Mouse (Mus musculus): ENCODE results near the gene Irf2. TPM values are rescaled to one million over a fixed set of nuclear protein-coding genes. Genes with fewer than 3 reads are reported as not detected.

Gene Irf2
- polyA plus RNA-seq, 1 experiment from 2014 or later, result 13.6 TPM

DNA sequence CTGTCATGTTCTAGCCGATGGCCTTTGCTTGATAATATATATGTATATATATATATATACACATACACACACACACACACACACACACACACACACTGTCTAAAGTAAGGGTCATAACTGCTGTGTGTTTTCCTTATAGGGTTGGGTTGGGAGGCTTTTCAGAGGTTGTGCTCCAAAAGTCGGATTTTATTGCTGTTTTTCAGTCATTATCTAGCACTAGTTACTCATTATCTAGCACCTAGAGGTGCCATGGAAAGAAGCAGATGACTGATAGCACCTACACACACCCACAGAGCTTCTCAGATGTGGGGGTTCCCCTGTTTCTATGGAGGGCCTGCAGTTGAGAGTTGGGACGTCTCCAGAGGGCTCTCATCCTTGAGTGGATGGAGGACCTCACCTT, 92.9 kb downstream of the Irf2 start:
- no peak overlapping the region for H3K4me2 ChIP-seq
- H3K9ac ChIP-seq (replicated peaks), result no peak overlapping the region
- no peaks in the 10 kb centered on the region for H3K4me1 ChIP-seq (replicated peaks)
- 89% methylated on average over 3 of the region's 3 CpGs for WGBS
- H3K36me3 ChIP-seq, result peaks cover 8% of the 10 kb centered on the region; the same call in 1 of the 2 replicates
- H3K27ac ChIP-seq, result no peak overlapping the region
- ATAC-seq (ENCODE audit: insufficient number of reproducible peaks, insufficient read depth, low FRiP score, low TSS enrichment, low read depth), result no peak
- no peaks in the 10 kb centered on the region for H3K27me3 ChIP-seq
- no peaks in the 10 kb centered on the region for H3K9me3 ChIP-seq
- no peak overlapping the region for H3K4me3 ChIP-seq (replicated peaks)

DNA sequence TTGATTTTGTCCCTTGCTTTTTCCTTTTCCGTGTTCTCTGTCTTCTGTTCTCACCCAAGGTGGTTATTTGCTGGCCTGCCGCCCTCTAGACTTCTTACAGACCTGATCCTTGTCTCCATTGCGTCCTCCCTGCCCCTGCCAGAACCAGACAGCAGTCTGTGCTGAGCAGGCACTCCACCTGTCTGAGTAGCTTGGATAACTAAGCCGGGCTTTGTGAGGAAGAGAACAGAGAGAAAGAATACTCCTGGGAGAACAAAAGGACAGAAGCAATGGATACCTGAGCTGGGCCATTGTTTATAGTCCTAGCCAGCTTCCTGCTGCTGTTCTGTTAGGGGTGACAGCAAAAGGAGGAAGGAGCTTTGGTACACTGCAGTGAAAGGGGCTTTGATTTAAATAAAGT, 94.2 kb downstream of the Irf2 start:
- Histone ChIP-seq H3K4me1 (replicated peaks) (no peaks in the 10 kb centered on the region), H3K4me3 (replicated peaks) (no peak overlapping the region), H3K4me2 (no peak overlapping the region), H3K27me3 (no peaks in the 10 kb centered on the region), H3K36me3 (peaks cover 20% of the 10 kb centered on the region), H3K9me3 (no peaks in the 10 kb centered on the region), H3K9ac (replicated peaks) (no peak overlapping the region), H3K27ac (no peak overlapping the region)
- ATAC-seq (ENCODE audit: insufficient number of reproducible peaks, insufficient read depth, low FRiP score, low TSS enrichment, low read depth), result no peak
- WGBS, result 69% methylated on average over 4 of the region's 4 CpGs

DNA sequence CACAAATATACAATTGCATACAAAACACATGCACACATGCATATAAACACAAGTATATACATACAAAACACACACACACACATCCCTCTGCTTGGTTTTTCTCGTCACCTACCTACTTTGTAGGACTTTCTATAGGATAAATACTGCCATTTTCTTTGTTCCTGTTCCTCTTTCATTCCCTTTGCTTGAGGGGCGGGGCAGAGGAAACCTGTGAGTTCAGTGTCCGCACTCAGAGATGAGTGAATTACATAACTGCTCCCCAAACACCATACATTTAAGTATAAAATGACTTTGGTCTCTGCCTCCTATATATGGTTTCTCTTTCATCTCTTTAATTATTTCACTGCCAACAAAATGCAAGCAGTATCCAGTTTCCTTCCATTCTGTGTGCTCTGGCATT, 94.9 kb downstream of the Irf2 start:
- no peaks in the 10 kb centered on the region for H3K9me3 ChIP-seq
- H3K27ac ChIP-seq, result no peak overlapping the region
- peaks cover 27% of the 10 kb centered on the region for H3K36me3 ChIP-seq
- WGBS, result 84% methylated on average over 3 of the region's 3 CpGs
- H3K4me2 ChIP-seq, result no peak overlapping the region
- H3K4me3 ChIP-seq (replicated peaks), result no peak overlapping the region
- H3K4me1 ChIP-seq (replicated peaks), result no peaks in the 10 kb centered on the region
- no peak overlapping the region for H3K9ac ChIP-seq (replicated peaks)
- H3K27me3 ChIP-seq, result no peaks in the 10 kb centered on the region
- ATAC-seq (ENCODE audit: insufficient number of reproducible peaks, insufficient read depth, low FRiP score, low TSS enrichment, low read depth), result no peak

DNA sequence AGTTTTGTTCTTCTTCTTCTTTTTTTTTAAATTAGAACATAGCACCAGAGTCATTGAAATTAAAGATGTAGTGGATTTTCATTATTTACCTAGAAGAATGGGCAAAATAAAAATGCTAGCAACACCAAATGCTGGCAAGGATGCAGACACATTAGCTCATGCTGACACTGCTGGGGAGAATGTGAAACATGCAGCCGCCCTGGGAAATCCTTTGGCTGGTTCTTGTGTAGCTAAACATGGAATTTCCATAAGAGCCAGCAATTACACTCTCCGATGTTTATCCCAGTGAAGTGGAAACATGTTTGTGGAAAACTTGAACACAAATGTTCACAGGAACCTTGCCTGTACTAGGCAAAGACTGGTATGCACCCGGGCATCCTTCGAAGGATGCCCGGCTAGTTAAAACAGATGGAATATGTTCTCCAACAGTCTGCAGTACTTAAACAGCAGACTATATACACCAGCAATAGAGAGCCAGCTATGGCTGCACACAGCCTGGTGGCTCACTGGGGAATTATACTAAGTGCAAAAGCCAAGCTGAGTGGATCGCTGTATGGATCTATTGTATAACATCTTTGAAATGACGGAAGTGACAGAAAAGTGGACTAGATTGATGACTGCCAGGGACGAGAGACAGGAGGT, 96.6 kb downstream of the Irf2 start:
- H3K27me3 ChIP-seq, result no peaks in the 10 kb centered on the region
- H3K9ac ChIP-seq (replicated peaks), result no peak overlapping the region
- no peak overlapping the region for H3K4me3 ChIP-seq (replicated peaks)
- H3K27ac ChIP-seq, result no peak overlapping the region
- 92% methylated on average over 8 of the region's 8 CpGs for WGBS
- H3K9me3 ChIP-seq, result no peaks in the 10 kb centered on the region
- peaks cover 42% of the 10 kb centered on the region for H3K36me3 ChIP-seq
- no peaks in the 10 kb centered on the region for H3K4me1 ChIP-seq (replicated peaks)
- no peak for ATAC-seq (ENCODE audit: insufficient number of reproducible peaks, insufficient read depth, low FRiP score, low TSS enrichment, low read depth)
- no peak overlapping the region for H3K4me2 ChIP-seq

DNA sequence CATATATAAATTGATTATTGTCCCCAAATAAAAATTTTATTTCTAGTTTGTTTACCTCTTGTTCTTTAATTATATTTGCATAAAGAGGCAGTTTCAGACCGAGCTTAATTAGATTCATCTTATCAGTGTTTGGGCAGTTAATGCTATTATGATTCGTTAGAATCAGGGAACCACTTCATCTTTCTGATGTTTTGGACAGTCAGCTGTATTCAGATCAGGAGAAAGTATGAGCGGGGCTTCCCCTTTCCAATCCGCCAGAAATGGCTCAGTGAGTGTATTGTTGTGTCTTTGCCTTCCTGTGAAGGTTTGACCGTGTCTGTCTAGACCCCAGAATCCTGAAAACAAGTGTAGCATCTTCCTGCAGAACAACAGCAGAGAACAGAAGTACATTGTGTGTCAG, 97.4 kb downstream of the Irf2 start:
- Histone ChIP-seq H3K36me3 (peaks cover 46% of the 10 kb centered on the region), H3K4me3 (replicated peaks) (no peak overlapping the region), H3K4me2 (no peak overlapping the region), H3K9me3 (no peaks in the 10 kb centered on the region), H3K27me3 (no peaks in the 10 kb centered on the region), H3K9ac (replicated peaks) (no peak overlapping the region), H3K27ac (no peak overlapping the region), H3K4me1 (replicated peaks) (no peaks in the 10 kb centered on the region)
- WGBS, result 90% methylated on average over 5 of the region's 5 CpGs
- no peak for ATAC-seq (ENCODE audit: insufficient number of reproducible peaks, insufficient read depth, low FRiP score, low TSS enrichment, low read depth)

DNA sequence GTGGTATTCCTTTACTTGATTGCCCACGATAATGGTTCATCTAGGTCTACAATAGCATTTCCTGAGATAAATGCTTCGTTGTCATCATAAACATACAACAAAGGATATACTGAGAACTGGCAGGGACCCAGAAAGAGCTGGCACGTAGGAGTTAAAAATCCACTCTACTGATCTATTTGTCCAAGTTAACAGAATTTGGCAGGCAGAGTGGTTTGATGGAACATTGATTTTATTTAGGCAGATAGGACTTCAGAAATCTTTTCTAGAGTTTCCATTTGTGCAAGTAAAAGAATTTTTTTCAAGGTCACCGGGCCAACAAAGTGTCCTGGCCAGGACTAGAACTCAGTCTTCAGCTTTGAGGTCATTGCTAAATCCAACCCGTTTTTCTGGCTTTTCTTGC, 98.5 kb downstream of the Irf2 start:
- Histone ChIP-seq H3K4me2 (no peak overlapping the region), H3K4me1 (replicated peaks) (no peaks in the 10 kb centered on the region), H3K9ac (replicated peaks) (no peak overlapping the region), H3K36me3 (peaks cover 48% of the 10 kb centered on the region), H3K27ac (no peak overlapping the region), H3K4me3 (replicated peaks) (no peak overlapping the region), H3K9me3 (no peaks in the 10 kb centered on the region), H3K27me3 (no peaks in the 10 kb centered on the region)
- WGBS, result 91% methylated on average over 5 of the region's 5 CpGs
- no peak for ATAC-seq (ENCODE audit: insufficient number of reproducible peaks, insufficient read depth, low FRiP score, low TSS enrichment, low read depth)

DNA sequence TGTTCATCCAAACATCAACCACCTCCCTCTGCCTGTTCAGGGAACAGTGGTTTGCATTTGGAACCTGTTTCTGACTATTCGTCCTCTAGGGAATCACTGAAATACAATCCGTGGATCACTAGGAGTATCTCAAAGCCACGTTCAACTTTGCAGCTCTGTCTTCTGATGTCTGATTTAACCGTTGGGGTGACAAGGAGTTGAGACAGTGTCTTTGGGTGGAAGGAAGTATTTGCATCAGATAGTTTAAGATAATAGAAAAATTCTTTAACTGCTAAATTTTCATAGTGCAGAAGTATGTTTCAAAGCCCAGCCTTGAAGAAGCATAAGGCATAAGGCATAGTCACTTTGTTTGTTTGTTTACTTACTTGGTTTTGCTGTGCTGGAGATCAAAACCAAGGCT, 100.9 kb downstream of the Irf2 start:
- Histone ChIP-seq H3K4me1 (replicated peaks) (no peaks in the 10 kb centered on the region), H3K4me2 (no peak overlapping the region), H3K4me3 (replicated peaks) (no peak overlapping the region), H3K9me3 (no peaks in the 10 kb centered on the region), H3K27ac (no peak overlapping the region), H3K36me3 (peaks cover 54% of the 10 kb centered on the region), H3K27me3 (no peaks in the 10 kb centered on the region), H3K9ac (replicated peaks) (no peak overlapping the region)
- WGBS, result 91% methylated on average over 4 of the region's 4 CpGs
- no peak for ATAC-seq (ENCODE audit: insufficient number of reproducible peaks, insufficient read depth, low FRiP score, low TSS enrichment, low read depth)

DNA sequence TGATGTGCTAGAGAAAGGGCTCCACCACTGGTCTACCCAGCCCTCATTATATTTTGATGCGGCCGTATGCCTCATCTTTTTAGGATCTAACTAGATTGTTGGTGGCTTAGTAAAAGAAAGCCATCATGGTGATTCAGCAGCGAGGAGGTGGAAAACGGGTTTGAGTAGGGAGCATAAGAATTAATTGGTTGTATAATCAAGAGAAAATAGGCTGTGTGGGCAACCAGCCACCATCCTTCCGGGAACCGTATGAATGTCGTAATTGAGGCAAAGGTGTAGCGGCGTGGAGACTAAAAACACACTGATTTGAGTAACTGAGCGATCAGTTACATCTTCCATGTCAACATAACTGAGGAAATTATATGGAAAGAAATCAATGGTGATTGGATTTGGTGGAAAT, 101.3 kb downstream of the Irf2 start:
- Histone ChIP-seq H3K4me1 (replicated peaks) (no peaks in the 10 kb centered on the region), H3K9ac (replicated peaks) (no peak overlapping the region), H3K27ac (no peak overlapping the region), H3K4me2 (no peak overlapping the region), H3K4me3 (replicated peaks) (no peak overlapping the region), H3K36me3 (peaks cover 58% of the 10 kb centered on the region), H3K27me3 (no peaks in the 10 kb centered on the region), H3K9me3 (no peaks in the 10 kb centered on the region)
- 94% methylated on average over 10 of the region's 10 CpGs for WGBS
- no peak for ATAC-seq (ENCODE audit: insufficient number of reproducible peaks, insufficient read depth, low FRiP score, low TSS enrichment, low read depth)

DNA sequence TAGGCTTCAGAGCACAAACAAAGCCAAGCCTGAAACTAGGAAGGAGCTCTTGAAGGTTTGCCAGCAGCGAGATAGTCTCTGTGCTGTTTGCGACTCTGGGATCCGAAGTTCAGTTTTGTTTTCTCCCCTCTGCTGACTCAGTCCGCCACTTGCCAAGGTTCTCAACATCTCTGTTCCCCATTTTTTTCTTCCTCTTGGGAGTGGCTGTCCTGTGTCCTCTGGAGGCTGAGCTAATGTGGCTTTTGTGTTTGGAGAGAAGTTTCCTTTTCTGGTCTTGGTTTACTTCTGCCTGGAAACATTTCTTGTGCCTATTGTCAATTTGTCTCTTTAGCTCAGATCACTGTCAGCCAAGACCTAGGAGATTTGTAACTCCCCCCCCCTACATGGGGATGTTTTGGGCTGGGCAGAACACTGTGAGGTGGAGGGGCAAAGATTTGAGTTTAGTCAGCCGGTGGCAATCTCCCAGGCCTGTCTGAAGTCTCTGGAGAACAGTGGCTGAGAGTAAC, 103.2 kb downstream of the Irf2 start:
- H3K27ac ChIP-seq, result no peak overlapping the region
- no peak overlapping the region for H3K4me3 ChIP-seq (replicated peaks)
- H3K27me3 ChIP-seq, result no peaks in the 10 kb centered on the region
- H3K4me1 ChIP-seq (replicated peaks), result 0 out of 2 replicates have a peak, but pooled peaks cover 1% of the 10 kb centered on the region
- peaks cover 71% of the 10 kb centered on the region for H3K36me3 ChIP-seq
- no peak for ATAC-seq (ENCODE audit: insufficient number of reproducible peaks, insufficient read depth, low FRiP score, low TSS enrichment, low read depth)
- H3K4me2 ChIP-seq, result no peak overlapping the region
- no peak overlapping the region for H3K9ac ChIP-seq (replicated peaks)
- no peaks in the 10 kb centered on the region for H3K9me3 ChIP-seq
- 80% methylated on average over 5 of the region's 5 CpGs for WGBS

DNA sequence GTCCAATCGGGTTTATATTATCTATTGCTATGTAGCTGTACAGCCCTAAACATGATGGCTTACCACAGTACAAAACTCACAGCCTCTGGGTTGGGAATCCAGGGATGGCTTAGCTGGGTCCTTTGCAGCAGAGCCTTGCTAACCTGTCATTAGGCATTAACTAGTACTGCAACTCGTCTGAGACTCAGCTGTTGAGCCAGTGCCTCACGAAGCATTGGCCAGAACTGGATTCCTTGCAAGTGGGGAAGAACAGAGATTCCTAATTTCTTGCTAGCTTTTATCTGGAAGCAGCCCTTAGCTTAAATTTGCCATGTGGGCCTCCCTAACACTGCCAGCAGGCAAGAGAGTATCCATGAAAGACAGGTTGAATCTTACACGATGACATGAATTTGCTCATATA, 104.3 kb downstream of the Irf2 start:
- peaks cover 65% of the 10 kb centered on the region for H3K36me3 ChIP-seq
- H3K9ac ChIP-seq (replicated peaks), result no peak overlapping the region
- no peaks in the 10 kb centered on the region for H3K9me3 ChIP-seq
- H3K4me3 ChIP-seq (replicated peaks), result no peak overlapping the region
- H3K4me2 ChIP-seq, result no peak overlapping the region
- no peaks in the 10 kb centered on the region for H3K27me3 ChIP-seq
- peaks cover 7% of the 10 kb centered on the region for H3K4me1 ChIP-seq (replicated peaks)
- 83% methylated on average over 4 of the region's 4 CpGs for WGBS
- no peak overlapping the region for H3K27ac ChIP-seq
- no peak for ATAC-seq (ENCODE audit: insufficient number of reproducible peaks, insufficient read depth, low FRiP score, low TSS enrichment, low read depth)

DNA sequence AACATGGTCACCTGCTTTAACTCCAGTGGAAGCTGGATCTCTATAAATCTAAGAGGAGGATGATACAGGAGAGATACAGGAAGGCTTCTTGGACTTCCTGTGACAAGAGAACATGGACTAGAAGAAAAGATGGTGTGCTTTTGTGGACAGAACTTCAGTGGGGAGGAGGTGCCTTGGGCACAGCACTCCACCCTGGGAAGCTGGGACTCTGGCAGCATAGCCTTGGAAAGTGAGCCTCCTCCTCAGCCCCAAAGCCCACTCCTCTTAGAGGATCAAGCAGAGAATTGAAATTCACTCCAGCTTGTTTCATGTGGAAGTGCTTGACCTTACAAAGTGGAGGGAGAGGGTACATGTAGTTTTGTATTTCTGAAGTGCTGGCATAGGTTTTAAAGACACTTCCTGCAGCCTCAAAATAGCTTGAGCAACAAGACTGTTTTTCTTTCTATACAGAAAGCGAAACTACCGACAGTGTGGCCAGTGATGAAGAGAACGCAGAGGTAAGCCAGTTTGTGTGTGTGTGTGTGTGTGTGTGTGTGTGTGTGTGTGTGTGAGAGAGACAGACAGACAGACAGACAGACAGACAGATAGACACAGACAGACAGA, 104.9 kb downstream of the Irf2 start:
- Histone ChIP-seq H3K27ac (peak overlapping the region; percentile 56; the same call in 1 of the 2 replicates), H3K36me3 (peaks cover 59% of the 10 kb centered on the region), H3K9me3 (no peaks in the 10 kb centered on the region), H3K4me2 (no peak overlapping the region), H3K4me3 (replicated peaks) (no peak overlapping the region), H3K27me3 (no peaks in the 10 kb centered on the region), H3K9ac (replicated peaks) (no peak overlapping the region), H3K4me1 (replicated peaks) (peaks cover 12% of the 10 kb centered on the region)
- no peak for ATAC-seq (ENCODE audit: insufficient number of reproducible peaks, insufficient read depth, low FRiP score, low TSS enrichment, low read depth)
- whole genome bisulfite sequencing, result 91% methylated on average over 3 of the region's 3 CpGs

All from limb, embryonic 12.5 days (tissue).